Mouse (Mus musculus) mouse trophoblast stem cell (cell line): ENCODE data around the gene Sympk.

ENCODE experiments used
- in situ Hi-C, 2 experiments: fragments of 300-500 bp; cut with MseI, MboI; formaldehyde crosslinking; loops; 2 replicates in 1 of 2; 3 replicates in 1 of 2; pipeline ENCODE4 v1.15.1; 2025

The Sympk gene

DNA sequence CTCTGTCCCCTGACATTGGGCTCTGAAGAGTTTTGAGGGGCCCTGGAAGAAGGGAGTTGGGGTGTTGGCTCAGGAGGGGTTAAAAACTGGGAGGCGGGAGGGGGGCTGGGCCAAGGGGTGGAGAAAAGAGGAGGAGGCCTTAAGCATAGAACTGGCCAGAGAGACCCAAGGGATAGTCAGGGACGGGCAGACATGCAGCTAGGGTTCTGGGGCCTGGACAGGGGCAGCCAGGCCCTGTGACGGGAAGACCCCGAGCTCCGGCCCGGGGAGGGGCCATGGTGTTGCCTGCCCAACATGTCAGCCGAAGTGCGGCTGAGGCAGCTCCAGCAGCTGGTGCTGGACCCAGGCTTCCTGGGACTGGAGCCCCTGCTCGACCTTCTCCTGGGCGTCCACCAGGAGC lies 59.5 kb downstream of the Sympk start, which contains the start of gene Dmpk:
TSS of gene Dmpk (plus strand) at position 149 of the 400 bp plus-strand sequence.
- in situ Hi-C loops, result no loop called here

DNA sequence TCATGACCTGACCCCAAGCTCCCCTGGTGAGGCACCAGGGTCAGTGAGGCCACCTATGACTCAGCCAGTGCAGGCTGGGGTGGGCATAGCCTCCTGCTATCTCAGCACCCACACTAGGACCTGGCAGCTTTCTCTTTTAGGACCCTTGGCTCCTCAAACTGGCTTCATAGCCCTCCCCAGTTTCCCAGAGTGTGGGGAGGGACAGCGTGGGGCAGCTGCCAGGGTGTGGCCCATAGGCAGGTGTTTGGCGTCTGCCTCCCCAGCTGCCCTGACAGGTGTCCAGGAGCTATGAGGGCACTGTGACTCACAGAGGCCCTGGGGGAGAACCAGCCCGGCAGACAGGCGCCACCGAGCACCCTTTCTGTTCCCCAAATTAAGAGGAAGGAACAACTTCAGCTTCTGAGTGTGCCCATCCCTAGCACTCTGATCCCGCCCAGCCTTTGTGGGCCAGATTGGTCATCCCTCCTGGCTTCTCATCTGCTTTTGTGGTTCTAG lies 60.1 kb downstream of the Sympk start:
- in situ Hi-C loops, result no loop called here

DNA sequence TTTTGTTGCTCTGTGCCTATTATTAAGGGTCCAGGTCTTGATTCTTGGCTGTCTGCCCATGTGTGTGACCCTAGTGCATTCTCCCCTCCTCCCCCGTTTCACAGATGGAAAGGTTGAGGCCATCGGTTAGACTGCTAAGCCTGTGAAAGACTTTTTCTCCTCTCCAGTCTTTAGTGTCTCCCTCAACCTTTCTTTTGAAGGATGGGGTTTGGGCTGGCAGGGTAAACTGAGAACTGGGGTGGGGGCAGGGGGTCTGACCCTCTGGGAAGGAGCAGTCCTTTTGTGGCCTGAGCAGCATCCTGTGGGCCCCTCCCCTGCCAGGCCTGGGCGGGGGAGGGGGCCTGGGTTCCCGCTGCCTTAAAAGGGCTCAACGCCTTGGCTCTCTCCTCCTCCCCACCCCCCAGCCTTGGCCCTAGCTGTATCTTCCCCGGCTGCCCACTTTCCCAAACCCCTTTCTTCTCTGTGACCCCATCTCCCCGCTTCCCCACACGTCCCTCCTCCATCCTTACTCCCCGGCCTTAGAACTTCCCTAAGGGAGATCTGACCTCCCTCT lies 60.8 kb downstream of the Sympk start:
- in situ Hi-C loops, result no loop called here

DNA sequence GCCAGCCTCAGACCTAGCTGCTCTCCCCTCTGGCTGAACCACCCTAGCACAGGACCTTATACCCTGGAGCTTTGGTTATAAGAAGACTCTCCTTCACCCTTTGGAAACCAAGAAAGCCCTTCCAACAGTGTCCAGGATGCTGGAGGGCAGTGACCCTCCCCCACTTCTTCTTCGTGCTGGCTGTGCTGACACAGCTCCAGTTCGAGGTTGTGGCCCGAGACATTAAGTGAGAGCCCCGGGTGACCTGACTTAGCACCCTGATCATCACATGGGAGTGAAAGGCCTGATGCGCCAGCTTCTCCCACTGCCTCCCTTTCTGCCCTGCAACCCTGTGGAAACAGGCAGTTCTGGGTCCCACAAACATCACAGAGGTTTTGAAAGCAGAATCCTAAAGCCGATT lies 61.3 kb downstream of the Sympk start:
- in situ Hi-C loops, result no loop called here

DNA sequence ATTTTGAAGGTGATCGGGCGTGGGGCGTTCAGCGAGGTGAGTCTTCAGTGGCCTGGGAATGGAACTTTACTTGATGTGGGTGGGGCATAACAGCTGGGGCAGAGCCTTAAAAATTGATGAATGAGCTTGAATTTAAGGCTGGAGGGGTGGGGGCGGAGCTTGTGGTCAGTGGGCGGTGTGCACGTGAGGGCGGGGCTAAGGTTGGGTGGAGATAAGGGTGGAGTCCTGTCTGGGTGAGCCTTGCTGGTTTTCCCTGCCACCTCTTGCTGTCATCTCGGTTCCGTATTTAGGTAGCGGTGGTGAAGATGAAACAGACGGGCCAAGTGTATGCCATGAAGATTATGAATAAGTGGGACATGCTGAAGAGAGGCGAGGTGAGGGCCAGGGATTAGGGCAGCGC lies 61.9 kb downstream of the Sympk start:
- in situ Hi-C loops, result no loop called here

DNA sequence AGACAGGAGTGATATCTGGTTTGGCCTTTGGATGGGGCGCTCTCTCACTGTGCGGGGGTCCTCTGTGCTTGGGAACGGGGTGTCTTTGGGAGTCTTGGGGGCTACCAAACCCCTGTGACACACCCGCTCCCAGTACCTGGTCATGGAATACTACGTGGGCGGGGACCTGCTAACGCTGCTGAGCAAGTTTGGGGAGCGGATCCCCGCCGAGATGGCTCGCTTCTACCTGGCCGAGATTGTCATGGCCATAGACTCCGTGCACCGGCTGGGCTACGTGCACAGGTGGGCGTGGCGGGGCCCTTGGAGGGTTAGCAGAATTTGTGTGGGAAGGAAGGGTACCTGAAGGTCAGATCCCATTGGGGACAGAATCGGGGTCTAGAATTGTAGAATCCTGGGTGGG lies 62.6 kb downstream of the Sympk start:
- in situ Hi-C loops, result no loop called here

DNA sequence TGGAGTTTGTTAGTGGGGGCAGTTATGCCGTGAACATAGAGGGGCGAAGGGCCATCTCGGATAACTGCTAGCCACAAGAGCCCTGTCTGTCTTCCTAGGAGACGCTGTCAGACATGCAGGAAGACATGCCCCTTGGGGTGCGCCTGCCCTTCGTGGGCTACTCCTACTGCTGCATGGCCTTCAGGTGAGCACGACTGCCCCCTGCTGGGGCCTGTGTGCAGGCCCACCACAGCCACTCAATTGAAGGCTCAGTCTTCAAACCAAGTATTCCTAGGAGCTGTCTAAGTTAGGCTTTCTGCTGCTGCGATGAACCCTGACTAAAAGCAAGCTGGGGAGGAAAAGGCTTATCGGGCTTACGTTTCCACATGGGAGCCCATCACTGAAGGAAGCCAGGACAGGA lies 64.6 kb downstream of the Sympk start:
- in situ Hi-C loops, result no loop called here

DNA sequence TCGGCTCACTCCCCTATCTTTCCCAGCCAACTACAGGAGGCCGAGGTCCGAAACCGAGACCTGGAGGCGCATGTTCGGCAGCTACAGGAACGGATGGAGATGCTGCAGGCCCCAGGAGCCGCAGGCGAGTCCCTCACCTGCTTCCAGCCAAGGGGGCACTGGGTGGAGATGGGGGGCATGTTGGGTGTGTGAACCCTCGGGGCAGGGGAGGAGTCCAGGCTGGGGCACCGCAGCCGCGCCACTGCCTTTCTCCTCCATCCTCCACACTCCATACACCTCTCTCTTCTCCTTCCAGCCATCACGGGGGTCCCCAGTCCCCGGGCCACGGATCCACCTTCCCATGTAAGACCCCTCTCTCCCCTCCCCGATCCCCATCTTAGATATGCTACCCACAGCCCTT lies 67.7 kb downstream of the Sympk start:
- in situ Hi-C loops, result no loop called here

DNA sequence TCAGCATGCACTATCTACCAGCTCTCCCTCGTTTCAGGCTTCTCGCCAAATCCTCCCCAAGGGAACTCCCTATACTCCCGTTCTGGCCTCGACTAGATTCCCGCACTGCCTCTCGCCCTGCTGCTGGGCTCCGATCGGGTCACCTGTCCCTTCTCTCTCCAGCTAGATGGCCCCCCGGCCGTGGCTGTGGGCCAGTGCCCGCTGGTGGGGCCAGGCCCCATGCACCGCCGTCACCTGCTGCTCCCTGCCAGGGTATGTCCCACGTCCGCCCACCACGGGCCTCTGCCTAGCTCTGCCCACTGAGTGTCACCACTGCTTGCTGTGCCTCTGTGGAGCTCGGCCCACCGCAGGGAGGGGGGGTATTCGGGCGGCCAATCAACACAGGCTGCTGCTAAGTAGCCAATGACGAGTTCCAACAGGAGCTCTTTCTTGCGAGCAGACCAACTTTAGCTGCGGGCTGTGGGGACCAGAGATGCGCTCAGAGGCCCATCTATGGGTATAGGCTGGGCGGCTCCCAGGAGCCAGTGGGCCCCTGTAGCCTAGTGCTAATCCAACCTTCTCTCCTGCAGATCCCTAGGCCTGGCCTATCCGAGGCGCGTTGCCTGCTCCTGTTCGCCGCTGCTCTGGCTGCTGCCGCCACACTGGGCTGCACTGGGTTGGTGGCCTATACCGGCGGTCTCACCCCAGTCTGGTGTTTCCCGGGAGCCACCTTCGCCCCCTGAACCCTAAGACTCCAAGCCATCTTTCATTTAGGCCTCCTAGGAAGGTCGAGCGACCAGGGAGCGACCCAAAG lies 68.4 kb downstream of the Sympk start:
- in situ Hi-C loops, result no loop called here

DNA sequence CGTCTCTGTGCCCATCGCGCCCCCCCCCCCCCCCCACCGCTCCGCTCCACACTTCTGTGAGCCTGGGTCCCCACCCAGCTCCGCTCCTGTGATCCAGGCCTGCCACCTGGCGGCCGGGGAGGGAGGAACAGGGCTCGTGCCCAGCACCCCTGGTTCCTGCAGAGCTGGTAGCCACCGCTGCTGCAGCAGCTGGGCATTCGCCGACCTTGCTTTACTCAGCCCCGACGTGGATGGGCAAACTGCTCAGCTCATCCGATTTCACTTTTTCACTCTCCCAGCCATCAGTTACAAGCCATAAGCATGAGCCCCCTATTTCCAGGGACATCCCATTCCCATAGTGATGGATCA lies 69.0 kb downstream of the Sympk start:
- in situ Hi-C loops, result no loop called here

DNA sequence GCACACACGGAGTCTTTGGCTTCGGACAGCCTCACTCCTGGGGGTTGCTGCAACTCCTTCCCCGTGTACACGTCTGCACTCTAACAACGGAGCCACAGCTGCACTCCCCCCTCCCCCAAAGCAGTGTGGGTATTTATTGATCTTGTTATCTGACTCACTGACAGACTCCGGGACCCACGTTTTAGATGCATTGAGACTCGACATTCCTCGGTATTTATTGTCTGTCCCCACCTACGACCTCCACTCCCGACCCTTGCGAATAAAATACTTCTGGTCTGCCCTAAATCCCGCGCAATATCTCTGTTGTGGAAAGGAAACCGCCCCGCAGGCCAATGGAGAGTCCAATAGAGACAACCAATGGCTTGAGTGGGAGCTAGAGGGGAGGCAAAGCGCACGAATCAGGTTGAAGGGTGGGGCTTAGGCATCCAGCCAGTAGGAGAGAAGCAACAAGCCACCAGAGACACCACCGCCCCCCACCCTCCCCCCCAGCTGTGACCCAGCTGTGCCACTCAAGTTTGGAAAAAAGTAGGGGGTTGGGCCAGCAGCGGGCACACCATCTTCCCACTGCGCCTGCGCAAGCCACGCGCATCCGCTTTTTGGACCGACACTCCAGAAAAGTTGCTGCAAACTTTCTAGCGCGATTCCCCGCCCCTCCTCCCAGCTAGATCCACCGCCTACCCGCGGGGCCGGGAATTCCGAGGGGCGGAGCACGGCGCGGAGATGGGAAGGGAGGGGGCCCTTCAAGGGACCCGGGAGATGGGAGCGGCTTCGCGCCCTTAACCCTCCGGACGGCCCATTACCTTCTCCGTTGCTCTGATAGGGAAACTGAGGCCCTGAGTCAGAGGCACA lies 69.6 kb downstream of the Sympk start:
- in situ Hi-C loops, result no loop called here

DNA sequence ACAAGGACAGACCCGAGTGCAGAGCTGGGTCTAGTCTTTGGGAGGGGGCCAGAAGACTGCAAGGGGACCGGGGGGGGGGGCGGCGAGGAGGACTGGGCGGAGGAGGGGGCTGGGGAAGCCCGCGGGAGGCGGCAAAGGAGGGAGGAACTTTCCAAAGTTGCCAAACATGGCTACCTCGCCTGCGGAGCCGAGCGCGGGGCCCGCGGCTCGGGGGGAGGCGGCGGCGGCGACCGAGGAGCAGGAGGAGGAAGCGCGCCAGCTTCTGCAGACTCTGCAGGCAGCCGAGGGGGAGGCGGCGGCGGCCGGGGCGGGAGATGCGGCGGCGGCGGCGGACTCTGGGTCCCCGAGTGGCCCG lies 70.3 kb downstream of the Sympk start, which contains the start of gene Six5:
TSS of gene Six5 (plus strand) at position 124 of the 355 bp plus-strand sequence.
- in situ Hi-C loops, result no loop called here

DNA sequence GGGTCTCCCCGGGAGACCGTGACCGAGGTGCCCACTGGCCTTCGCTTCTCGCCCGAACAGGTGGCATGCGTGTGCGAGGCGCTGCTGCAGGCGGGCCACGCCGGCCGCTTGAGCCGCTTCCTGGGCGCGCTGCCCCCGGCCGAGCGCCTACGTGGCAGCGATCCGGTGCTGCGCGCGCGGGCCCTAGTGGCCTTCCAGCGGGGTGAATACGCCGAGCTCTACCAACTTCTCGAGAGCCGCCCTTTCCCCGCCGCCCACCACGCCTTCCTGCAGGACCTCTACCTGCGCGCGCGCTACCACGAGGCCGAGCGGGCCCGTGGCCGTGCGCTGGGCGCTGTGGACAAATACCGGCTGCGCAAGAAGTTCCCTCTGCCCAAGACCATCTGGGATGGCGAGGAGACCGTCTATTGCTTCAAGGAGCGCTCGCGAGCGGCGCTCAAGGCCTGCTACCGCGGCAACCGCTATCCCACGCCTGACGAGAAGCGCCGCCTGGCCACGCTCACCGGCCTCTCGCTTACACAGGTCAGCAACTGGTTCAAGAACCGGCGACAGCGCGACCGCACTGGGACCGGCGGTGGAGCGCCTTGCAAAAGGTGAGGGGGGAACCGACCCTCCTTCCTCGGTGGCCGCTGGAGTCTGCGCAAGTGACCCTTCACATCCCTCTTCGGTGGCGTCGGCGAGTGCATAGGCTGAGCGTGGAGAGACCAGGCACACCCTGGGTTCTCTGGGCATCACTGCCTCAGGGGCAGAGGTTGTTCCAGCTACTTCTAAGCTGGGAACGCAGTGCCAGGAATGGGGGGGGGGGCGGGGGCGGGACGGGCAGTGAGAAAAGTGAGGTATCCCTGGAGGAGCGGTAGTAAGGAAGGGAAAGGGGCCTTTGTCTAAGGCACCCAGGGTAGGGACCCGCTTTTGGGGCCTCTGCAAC lies 70.9 kb downstream of the Sympk start:
- in situ Hi-C loops, result no loop called here

DNA sequence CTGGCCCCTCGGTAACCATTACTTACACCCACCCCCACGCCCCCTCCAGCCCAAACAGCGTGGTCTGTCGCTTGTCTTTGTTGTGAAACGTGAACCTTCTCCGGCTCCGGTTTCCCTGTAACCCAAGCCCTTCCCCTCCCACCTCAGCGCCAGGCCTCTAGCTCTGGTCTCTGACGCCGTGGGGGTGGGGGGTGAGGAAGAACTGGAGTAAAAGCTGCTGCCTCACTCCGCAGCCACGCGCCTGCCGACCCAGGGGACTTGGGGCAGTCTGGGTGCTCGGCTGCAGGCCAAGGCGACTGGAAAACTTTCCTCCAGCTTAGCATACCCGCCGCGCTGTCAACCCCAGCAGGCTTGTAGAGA lies 71.6 kb downstream of the Sympk start:
- in situ Hi-C loops, result no loop called here

DNA sequence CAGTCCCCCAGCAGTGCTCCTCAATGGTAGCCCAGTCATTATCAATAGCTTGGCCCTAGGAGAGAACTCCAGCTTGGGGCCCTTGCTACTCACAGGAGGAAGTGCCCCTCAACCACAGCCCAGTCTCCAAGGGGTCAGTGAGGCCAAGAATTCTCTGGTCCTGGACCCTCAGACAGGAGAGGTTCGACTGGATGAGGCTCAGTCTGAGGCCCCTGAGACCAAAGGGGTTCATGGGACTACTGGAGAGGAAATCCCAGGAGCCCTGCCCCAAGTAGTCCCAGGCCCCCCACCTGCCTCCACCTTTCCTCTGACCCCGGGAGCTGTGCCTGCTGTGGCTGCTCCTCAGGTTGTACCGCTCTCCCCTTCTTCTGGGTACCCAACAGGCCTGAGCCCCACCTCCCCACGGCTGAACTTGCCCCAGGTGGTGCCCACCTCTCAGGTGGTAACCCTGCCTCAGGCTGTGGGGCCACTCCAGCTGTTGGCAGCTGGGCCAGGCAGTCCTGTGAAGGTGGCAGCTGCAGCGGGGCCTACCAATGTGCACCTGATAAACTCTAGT lies 72.3 kb downstream of the Sympk start:
- in situ Hi-C loops, result no loop called here

DNA sequence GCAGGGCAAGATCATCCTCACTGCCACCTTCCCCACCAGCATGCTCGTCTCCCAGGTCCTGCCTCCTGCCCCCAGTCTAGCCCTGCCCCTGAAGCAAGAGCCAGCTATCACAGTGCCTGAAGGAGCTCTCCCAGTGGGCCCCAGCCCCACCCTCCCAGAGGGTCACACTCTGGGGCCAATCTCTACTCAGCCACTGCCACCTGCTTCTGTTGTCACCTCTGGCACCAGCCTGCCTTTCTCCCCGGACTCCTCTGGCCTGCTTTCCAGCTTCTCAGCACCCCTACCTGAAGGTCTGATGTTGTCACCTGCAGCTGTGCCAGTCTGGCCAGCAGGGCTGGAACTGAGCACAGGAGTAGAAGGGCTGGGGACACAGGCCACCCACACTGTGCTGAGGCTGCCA lies 73.0 kb downstream of the Sympk start:
- in situ Hi-C loops, result no loop called here

DNA sequence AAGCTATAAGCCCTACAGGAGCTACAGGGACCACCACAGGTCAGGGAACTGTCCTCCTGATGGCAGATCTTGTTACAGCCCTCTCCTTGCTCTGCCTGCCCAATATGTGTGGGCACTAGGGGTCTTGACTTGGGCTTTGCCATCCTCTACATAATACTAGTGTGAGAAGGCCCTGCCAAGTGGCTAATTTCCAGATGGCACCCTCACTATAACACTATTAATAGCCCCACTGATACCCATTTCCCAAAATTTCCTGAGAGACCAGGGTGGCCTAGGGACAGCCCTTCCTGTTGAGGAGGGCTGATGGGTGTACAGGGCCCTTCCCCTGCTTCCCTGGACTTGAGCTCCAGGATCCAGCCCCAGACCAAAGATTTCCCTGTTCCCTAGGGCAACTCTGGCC lies 73.7 kb downstream of the Sympk start:
- in situ Hi-C loops, result no loop called here

DNA sequence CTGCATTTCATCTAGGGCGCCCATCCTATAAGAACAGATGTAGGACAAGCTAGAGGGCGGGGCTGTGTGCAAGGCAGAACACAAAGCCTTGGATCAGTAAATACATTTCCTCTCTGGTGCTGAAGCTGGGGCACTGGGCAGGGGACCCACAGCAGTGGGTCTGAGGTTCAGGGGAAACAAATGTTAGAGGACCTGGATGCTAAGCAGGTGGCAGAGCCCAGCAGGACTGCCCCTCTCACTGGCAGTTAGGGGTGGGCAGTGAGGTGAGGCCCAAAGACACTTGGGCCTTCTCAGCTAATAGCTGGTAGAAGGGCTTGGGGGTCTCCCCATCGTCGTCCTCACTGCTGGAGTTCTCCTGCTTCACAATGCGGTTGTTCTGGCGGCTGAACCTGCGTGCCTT lies 74.6 kb downstream of the Sympk start:
- in situ Hi-C loops, result no loop called here

DNA sequence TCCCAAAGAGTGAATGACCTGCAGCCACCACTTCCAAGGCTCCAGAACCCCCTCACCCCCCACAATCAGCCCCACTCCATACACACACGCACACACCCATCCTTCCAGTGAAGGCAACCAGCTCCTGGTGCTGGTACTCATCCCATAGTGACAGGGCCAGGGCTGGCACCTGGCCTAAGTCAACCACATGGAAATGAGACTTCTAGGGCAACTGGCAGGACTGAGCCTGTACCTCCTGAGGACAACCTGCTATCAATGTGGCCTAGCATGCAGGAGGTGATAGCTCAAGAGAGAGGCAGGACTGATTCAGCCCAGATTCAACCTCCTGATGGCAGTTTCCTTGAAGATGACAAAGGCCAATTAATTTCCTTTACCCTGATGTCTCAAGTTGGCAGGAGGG lies 76.1 kb downstream of the Sympk start:
- in situ Hi-C loops, result no loop called here

DNA sequence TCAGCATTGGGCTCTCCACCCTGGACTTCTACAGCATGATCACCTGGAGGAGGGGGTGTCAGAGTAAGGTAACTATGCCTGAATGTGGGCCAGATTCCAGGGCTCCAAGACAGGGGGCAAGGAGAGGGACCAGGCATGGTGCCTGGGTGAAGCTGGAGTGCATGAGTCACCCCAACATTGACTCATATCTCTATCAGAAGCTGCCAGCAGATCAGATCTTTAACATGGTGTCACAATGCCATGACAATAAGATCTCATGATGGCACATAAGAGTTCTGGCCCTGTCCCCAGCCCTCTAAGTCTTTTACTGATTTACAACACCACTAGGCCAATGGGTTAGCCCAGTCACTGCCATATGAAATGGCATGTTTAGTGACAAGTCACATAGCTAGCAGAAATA lies 79.6 kb downstream of the Sympk start:
- in situ Hi-C loops, result no loop called here
